Mouse (Mus musculus): ENCODE results near the gene Mcu. TPM values are rescaled to one million over a fixed set of nuclear protein-coding genes. Genes with fewer than 3 reads are reported as not detected.

Mcu gene
- polyA plus RNA-seq, 2 experiments = 3.5 to 7.9 TPM

GRCm38 (mm10) chr10:59580593-59581149 is 35.8 kb downstream of the Mcu start:
- no peak overlapping the region for H3K4me3 ChIP-seq (ENCODE audit: insufficient read depth in 1 of 2, low read depth in 2 of 2, low read length in 2 of 2)
- no peak overlapping the region for H3K4me2 ChIP-seq (ENCODE audit: low read depth)
- ATAC-seq (ENCODE audit: insufficient read depth) (no peak), DNase-seq (ENCODE audit: low read depth in 3 of 3, low spot score in 3 of 3) (no peak)
- no peaks in the 10 kb centered on the region; the same call in 1 of the 2 replicates for H3K36me3 ChIP-seq (replicated peaks; ENCODE audit: control insufficient read depth, insufficient read depth, low read depth)
- H3K9me3 ChIP-seq (ENCODE audit: control insufficient read depth, low read length) = no peaks in the 10 kb centered on the region
- no peaks in the 10 kb centered on the region for H3K27me3 ChIP-seq (ENCODE audit: control insufficient read depth, insufficient read depth, low read length)
- 77% methylated on average over 3 of the region's 3 CpGs for WGBS (ENCODE audit: insufficient replicate concordance)
- peaks cover 27 to 35% of the 10 kb centered on the region in 2 experiments for H3K4me1 ChIP-seq (replicated peaks; ENCODE audit: control insufficient read depth in 2 of 2, insufficient read depth in 2 of 2, low read length in 1 of 2)
- H3K9ac ChIP-seq (replicated peaks) = no peak overlapping the region
- no peak overlapping the region for H3K27ac ChIP-seq
- no peak for TF ChIP-seq CTCF (IDR thresholded peaks at IDR 0.05; ENCODE audit: low read depth)
- no peak for TF ChIP-seq EP300 (IDR thresholded peaks at IDR 0.05; ENCODE audit: low read depth)

- no peak for TF ChIP-seq EP300 (IDR thresholded peaks at IDR 0.05; ENCODE audit: low read depth)
- DNase-seq (ENCODE audit: low read depth in 3 of 3, low spot score in 3 of 3) = no peak
- H3K4me1 ChIP-seq (replicated peaks; ENCODE audit: control insufficient read depth in 2 of 2, insufficient read depth in 2 of 2, low read length in 1 of 2) = peaks cover 27 to 35% of the 10 kb centered on the region in 2 experiments
- no peak for ATAC-seq (ENCODE audit: insufficient read depth)
- H3K27ac ChIP-seq = no peak overlapping the region
- no peaks in the 10 kb centered on the region; the same call in 1 of the 2 replicates for H3K36me3 ChIP-seq (replicated peaks; ENCODE audit: control insufficient read depth, insufficient read depth, low read depth)
- H3K9ac ChIP-seq (replicated peaks) = no peak overlapping the region
- no peak overlapping the region for H3K4me3 ChIP-seq (ENCODE audit: insufficient read depth in 1 of 2, low read depth in 2 of 2, low read length in 2 of 2)
- H3K9me3 ChIP-seq (ENCODE audit: control insufficient read depth, low read length) = no peaks in the 10 kb centered on the region
- 76% methylated on average over 3 of the region's 3 CpGs for WGBS (ENCODE audit: insufficient replicate concordance)
- no peak overlapping the region for H3K4me2 ChIP-seq (ENCODE audit: low read depth)
- no peaks in the 10 kb centered on the region for H3K27me3 ChIP-seq (ENCODE audit: control insufficient read depth, insufficient read depth, low read length)
Measured at GRCm38 (mm10) chr10:59579645-59580044, 36.8 kb downstream of the Mcu start.

GRCm38 (mm10) chr10:59577871-59578801 is 38.4 kb downstream of the Mcu start:
- WGBS (ENCODE audit: insufficient replicate concordance) = 5% methylated on average over 12 of the region's 12 CpGs
- Histone ChIP-seq H3K27ac (peak overlapping the region; percentile 52), H3K36me3 (replicated peaks; ENCODE audit: control insufficient read depth, insufficient read depth, low read depth) (no peaks in the 10 kb centered on the region; the same call in 1 of the 2 replicates), H3K9me3 (ENCODE audit: control insufficient read depth, low read length) (no peaks in the 10 kb centered on the region), H3K4me1 (replicated peaks; ENCODE audit: control insufficient read depth in 2 of 2, insufficient read depth in 2 of 2, low read length in 1 of 2) (peaks cover 27 to 37% of the 10 kb centered on the region in 2 experiments), H3K9ac (replicated peaks) (0 out of 2 replicates have a peak overlapping the region, but pooled peaks have one; percentile 23), H3K4me3 (ENCODE audit: insufficient read depth in 1 of 2, low read depth in 2 of 2, low read length in 2 of 2) (no peak overlapping the region; a peak in 1 of 4 replicates), H3K4me2 (ENCODE audit: low read depth) (peak overlapping the region; percentile 57), H3K27me3 (ENCODE audit: control insufficient read depth, insufficient read depth, low read length) (no peaks in the 10 kb centered on the region)
- TF ChIP-seq CTCF (IDR thresholded peaks at IDR 0.05; ENCODE audit: low read depth) (no peak), EP300 (IDR thresholded peaks at IDR 0.05; ENCODE audit: low read depth) (0 out of 2 replicates have a peak, but pooled peaks have one; percentile 6)
- peak; percentile 37 to 63 (median 50) for DNase-seq (ENCODE audit: low read depth in 3 of 3, low spot score in 3 of 3)
- peak; percentile 64 for ATAC-seq (ENCODE audit: insufficient read depth)

GRCm38 (mm10) chr10:59576305-59576704 is 40.2 kb downstream of the Mcu start:
- 57% methylated on average over 5 of the region's 5 CpGs for WGBS (ENCODE audit: insufficient replicate concordance)
- no peak for ATAC-seq (ENCODE audit: insufficient read depth)
- DNase-seq (ENCODE audit: low read depth in 3 of 3, low spot score in 3 of 3) = no peak
- Histone ChIP-seq H3K9me3 (ENCODE audit: control insufficient read depth, low read length) (no peaks in the 10 kb centered on the region), H3K4me2 (ENCODE audit: low read depth) (no peak overlapping the region), H3K36me3 (replicated peaks; ENCODE audit: control insufficient read depth, insufficient read depth, low read depth) (no peaks in the 10 kb centered on the region), H3K4me3 (ENCODE audit: insufficient read depth in 1 of 2, low read depth in 2 of 2, low read length in 2 of 2) (no peak overlapping the region), H3K27me3 (ENCODE audit: control insufficient read depth, insufficient read depth, low read length) (no peaks in the 10 kb centered on the region), H3K4me1 (replicated peaks; ENCODE audit: control insufficient read depth in 2 of 2, insufficient read depth in 2 of 2, low read length in 1 of 2) (peaks cover 18 to 35% of the 10 kb centered on the region in 2 experiments), H3K9ac (replicated peaks) (no peak overlapping the region), H3K27ac (no peak overlapping the region)
- TF ChIP-seq CTCF (IDR thresholded peaks at IDR 0.05; ENCODE audit: low read depth) (no peak), EP300 (IDR thresholded peaks at IDR 0.05; ENCODE audit: low read depth) (no peak)

GRCm38 (mm10) chr10:59571964-59572363 is 44.5 kb downstream of the Mcu start:
- H3K27me3 ChIP-seq (ENCODE audit: control insufficient read depth, insufficient read depth, low read length) = no peaks in the 10 kb centered on the region
- no peak overlapping the region for H3K4me3 ChIP-seq (ENCODE audit: insufficient read depth in 1 of 2, low read depth in 2 of 2, low read length in 2 of 2)
- no peak overlapping the region for H3K9ac ChIP-seq (replicated peaks)
- TF ChIP-seq EP300 (IDR thresholded peaks at IDR 0.05; ENCODE audit: low read depth) (no peak), CTCF (IDR thresholded peaks at IDR 0.05; ENCODE audit: low read depth) (no peak)
- H3K9me3 ChIP-seq (ENCODE audit: control insufficient read depth, low read length) = no peaks in the 10 kb centered on the region
- no peak overlapping the region for H3K27ac ChIP-seq
- DNase-seq (ENCODE audit: low read depth in 3 of 3, low spot score in 3 of 3) (no peak), ATAC-seq (ENCODE audit: insufficient read depth) (no peak)
- H3K4me2 ChIP-seq (ENCODE audit: low read depth) = no peak overlapping the region
- H3K4me1 ChIP-seq (replicated peaks; ENCODE audit: control insufficient read depth in 2 of 2, insufficient read depth in 2 of 2, low read length in 1 of 2) = peaks cover 18 to 31% of the 10 kb centered on the region in 2 experiments
- WGBS (ENCODE audit: insufficient replicate concordance) = 68% methylated on average over 5 of the region's 5 CpGs
- H3K36me3 ChIP-seq (replicated peaks; ENCODE audit: control insufficient read depth, insufficient read depth, low read depth) = no peaks in the 10 kb centered on the region; the same call in 1 of the 2 replicates

Data from liver, embryonic 14.5 days (tissue).